Comparison of ENCODE assay signal across 10 mouse cellular contexts in genomic region chr2:160806091-160806521, GRCm38 (mm10).
A peak's percentile ranks its signal among the peaks of the same experiment; 100 is the strongest.
DNase-seq lines count a peak whose midpoint lies in the region; ATAC-seq lines count a peak whose summit lies in the region.
"Had no signal": no experiment of that assay in that cellular context is flagged by ENCODE, and none has a peak within 500 bp of the region (broad histone marks: within the 10 kb centered on the region; RNA-seq: fewer than 3 reads in every experiment).

No protein-coding gene starts in this region.

- ATAC-seq in kidney, embryonic 14.5 days (ENCODE audit: low FRiP score, low TSS enrichment) = no peak
- ATAC-seq in forebrain, embryonic 13.5 days = no peak
- no peak for ATAC-seq in activated CD4-positive, CD25-positive, alpha-beta regulatory T cell, adult 4 months
- no peak for ATAC-seq in forebrain, embryonic 15.5 days (replicated peaks)

- peaks cover 12% of the 10 kb centered on the region; the same call in 1 of the 2 replicates for H3K4me1 ChIP-seq in kidney, embryonic 14.5 days (ENCODE audit: control insufficient read depth, insufficient read depth, low read length)
- peaks cover 3% of the 10 kb centered on the region; the same call in 1 of the 2 replicates for H3K4me1 ChIP-seq in forebrain, embryonic 13.5 days
- H3K4me1 ChIP-seq in forebrain, embryonic 15.5 days = 0 out of 2 replicates have a peak, but pooled peaks cover 8% of the 10 kb centered on the region

- H3K9ac ChIP-seq in kidney, embryonic 14.5 days (ENCODE audit: low read depth, low read length) = no peak overlapping the region
- no peak overlapping the region for H3K9ac ChIP-seq in forebrain, embryonic 13.5 days
- no peak overlapping the region for H3K9ac ChIP-seq in forebrain, embryonic 15.5 days (replicated peaks)
- H3K9ac ChIP-seq: limb, embryonic 12.5 days had no signal

- H3K4me2 ChIP-seq in kidney, embryonic 14.5 days (replicated peaks; ENCODE audit: low read depth, low read length) = no peak overlapping the region
- no peak overlapping the region for H3K4me2 ChIP-seq in forebrain, embryonic 13.5 days
- H3K4me2 ChIP-seq in forebrain, embryonic 15.5 days (replicated peaks) = no peak overlapping the region
- H3K4me2 ChIP-seq: limb, embryonic 12.5 days had no signal

- no peaks in the 10 kb centered on the region for H3K36me3 ChIP-seq in kidney, embryonic 14.5 days (ENCODE audit: control insufficient read depth, insufficient read depth, low read length)
- H3K36me3 ChIP-seq in forebrain, embryonic 13.5 days (ENCODE audit: poor library complexity, severe bottlenecking) = no peaks in the 10 kb centered on the region
- H3K36me3 ChIP-seq in forebrain, embryonic 15.5 days = no peaks in the 10 kb centered on the region
- H3K36me3 ChIP-seq: G1E; limb, embryonic 12.5 days had no signal

- no peak overlapping the region for H3K4me3 ChIP-seq in kidney, embryonic 14.5 days (ENCODE audit: low read length)
- no peak overlapping the region for H3K4me3 ChIP-seq in forebrain, embryonic 13.5 days
- no peak overlapping the region for H3K4me3 ChIP-seq in forebrain, embryonic 15.5 days
- H3K4me3 ChIP-seq: limb, embryonic 12.5 days had no signal

- 19% methylated on average over 3 of the region's 3 CpGs for WGBS in kidney, embryonic 14.5 days
- 51% methylated on average over 3 of the region's 3 CpGs for WGBS in forebrain, embryonic 13.5 days
- 39% methylated on average over 3 of the region's 3 CpGs for WGBS in forebrain, embryonic 15.5 days

- H3K27ac ChIP-seq in kidney, embryonic 14.5 days (ENCODE audit: low read depth, low read length) = no peak overlapping the region
- no peak overlapping the region for H3K27ac ChIP-seq in forebrain, embryonic 13.5 days
- H3K27ac ChIP-seq in forebrain, embryonic 15.5 days (replicated peaks) = no peak overlapping the region
- H3K27ac ChIP-seq: limb, embryonic 12.5 days had no signal

- H3K9me3 ChIP-seq in kidney, embryonic 14.5 days (ENCODE audit: control insufficient read depth, low read length) = no peaks in the 10 kb centered on the region
- H3K9me3 ChIP-seq in forebrain, embryonic 13.5 days (replicated peaks) = no peaks in the 10 kb centered on the region
- H3K9me3 ChIP-seq in forebrain, embryonic 15.5 days = no peaks in the 10 kb centered on the region
- H3K9me3 ChIP-seq: G1E; limb, embryonic 12.5 days had no signal

- peak; percentile 83 for DNase-seq in kidney, adult 11 months
- peak; percentile 46 for DNase-seq in adrenal gland, postnatal 25 days
- peak; percentile 79 for DNase-seq in heart, adult 8-10 months (ENCODE audit: low spot score)
- DNase-seq in layer of hippocampus, postnatal 10 days (ENCODE audit: low spot score in 2 of 2) = peak; percentile 32 to 57

- no peaks in the 10 kb centered on the region for H3K27me3 ChIP-seq in kidney, embryonic 14.5 days (ENCODE audit: control insufficient read depth, insufficient read depth, low read length)
- no peaks in the 10 kb centered on the region for H3K27me3 ChIP-seq in forebrain, embryonic 13.5 days
- no peaks in the 10 kb centered on the region for H3K27me3 ChIP-seq in forebrain, embryonic 15.5 days
- H3K27me3 ChIP-seq: limb, embryonic 12.5 days had no signal
